Mouse (Mus musculus): ENCODE measurements around the gene Lrba.

DNA sequence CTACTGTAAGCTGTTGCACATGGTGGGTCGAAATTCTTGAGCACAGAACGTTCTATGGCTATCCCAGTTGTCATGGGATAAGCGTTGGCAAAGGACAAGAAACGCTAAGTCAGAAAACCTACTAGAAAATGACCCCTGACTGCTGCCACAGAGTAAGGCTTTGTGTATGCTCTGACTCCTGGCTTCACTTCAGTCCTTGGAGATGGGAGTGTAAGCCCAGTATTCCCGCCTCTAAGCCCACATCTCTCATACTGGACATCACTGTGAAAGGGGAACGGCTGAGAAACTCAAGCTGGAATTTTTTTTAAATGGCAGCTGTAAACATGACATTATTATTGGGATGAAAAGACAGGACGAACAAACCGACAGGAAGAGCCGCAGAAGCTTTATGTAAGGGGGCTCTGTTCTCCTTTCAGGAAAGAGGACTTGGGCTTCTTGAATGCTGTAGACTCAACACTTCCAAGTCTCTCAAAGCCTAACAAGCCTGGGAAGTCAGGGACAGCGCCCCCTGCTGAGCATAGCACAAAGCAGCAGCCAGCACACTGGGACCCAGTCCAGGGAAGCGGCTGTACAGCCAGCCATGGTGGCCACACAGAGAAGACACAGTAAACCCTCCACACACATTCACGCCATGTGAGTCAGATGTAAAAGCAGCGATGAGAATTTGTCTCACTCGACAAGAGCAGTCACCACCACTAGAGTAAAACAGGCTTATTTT lies 583.4 kb downstream of the Lrba start:
- no peak for TF ChIP-seq POLR2A (IDR thresholded peaks at IDR 0.05; ENCODE audit: low read depth, low read length)
- no peak for TF ChIP-seq EP300 (IDR thresholded peaks at IDR 0.05; ENCODE audit: low read length)
- TF ChIP-seq TCF12 (IDR thresholded peaks at IDR 0.05; ENCODE audit: low read depth, low read length): no peak
- TF ChIP-seq ELF1 (IDR thresholded peaks at IDR 0.05; ENCODE audit: low read depth, low read length): no peak
- TF ChIP-seq ZC3H11A (IDR thresholded peaks at IDR 0.05; ENCODE audit: low read depth, low read length): no peak
- TF ChIP-seq CHD1 (IDR thresholded peaks at IDR 0.05; ENCODE audit: low read depth, low read length): no peak
- TF ChIP-seq ZNF384 (IDR thresholded peaks at IDR 0.05; ENCODE audit: low read depth, low read length): no peak
- TF ChIP-seq MAZ (IDR thresholded peaks at IDR 0.05; ENCODE audit: low read depth, low read length): no peak
- TF ChIP-seq CTCF (conservative IDR thresholded peaks at IDR 0.05 in 1 of 2, IDR thresholded peaks at IDR 0.05 in 1 of 2; ENCODE audit: low read depth in 2 of 2, low read length in 2 of 2): peak; percentile 53 to 69

Data from CH12.LX (cell line).